Mouse (Mus musculus) lung, adult 2 months (tissue): ENCODE results near the gene Fam69a. TPM values are rescaled to one million over a fixed set of nuclear protein-coding genes. Genes with fewer than 3 reads are reported as not detected.
"Not testable (repeated sequence)": the region's sequence is repeated elsewhere in the genome, so short reads cannot be mapped to it uniquely, and the experiment has no call there.

Experiments
- DNase-seq: peaks from one replicate; pipeline ENCODE4 v3.0.0; 2022
- H3K4me1 ChIP-seq: fragments of 200-500 bp; 2 replicates; pipeline ENCODE4 v1.6.1; 2011; ENCODE audit warnings: low read length; ENCODE audit not compliant: control insufficient read depth, insufficient read depth
- H3K4me3 ChIP-seq: fragments of 200-500 bp; replicated peaks from 2 replicates; pipeline ENCODE3; 2011; ENCODE audit warnings: low read depth, mild to moderate bottlenecking, control low read depth, low read length; ENCODE audit errors: extremely low read depth
- CTCF ChIP-seq: fragments of 200-500 bp; IDR thresholded peaks from 2 replicates; pipeline ENCODE4 v1.5.1; 2011; ENCODE audit warnings: mild to moderate bottlenecking, low read length, control low read depth; ENCODE audit not compliant: insufficient read depth
- POLR2A ChIP-seq: fragments of 200-500 bp; IDR thresholded peaks from 2 replicates; pipeline ENCODE4 v1.6.1; 2011; ENCODE audit warnings: low read depth, mild to moderate bottlenecking, control low read depth, low read length, borderline replicate concordance; ENCODE audit errors: extremely low read depth
- WGBS: fragments of 180-500 bp; shearing (Covaris S2); methylation state at CpG from one replicate; pipeline ENCODE4 v1.1.7; 2018; 5-methylcytosine and 5-hydroxymethylcytosine counted together
- polyA plus RNA-seq: library from polyadenylated mRNA; depleted of rRNA; stranded (reverse); fragments of >200 nt; gene quantifications from 2 replicates; pipeline ENCODE4 v1.2.3, GENCODE M21; 2012; rRNA removed

The Fam69a gene
- 1.6 and 4.4 TPM in 2 replicates for polyA plus RNA-seq

GRCm38 (mm10) chr5:107986967-107987834 is at the start of gene Fam69a:
Gene Fam69a (minus strand): TSS chr5:107987085.
- under 1% methylated on average over 90 of the region's 91 CpGs for WGBS
- peak; percentile 67 for DNase-seq
- peak; percentile 32; the same call in 1 of the 2 replicates for TF ChIP-seq POLR2A
- TF ChIP-seq CTCF: no peak
- Histone ChIP-seq H3K4me3 (peak within 1 kb of the TSS; percentile 79), H3K4me1 (no peaks in the 10 kb centered on the region; the same call in 1 of the 2 replicates)

- no peaks in the 10 kb centered on the region for H3K4me1 ChIP-seq
- no peak for DNase-seq
- TF ChIP-seq POLR2A: no peak
- TF ChIP-seq CTCF: no peak
- WGBS: 34% methylated on average over 2 of the region's 2 CpGs
- H3K4me3 ChIP-seq: no peak overlapping the region
These were observed 48.6 kb upstream of the Fam69a start for GRCm38 (mm10) chr5:108035523-108035922.

- H3K4me1 ChIP-seq: no peaks in the 10 kb centered on the region
- no peak overlapping the region for H3K4me3 ChIP-seq
- DNase-seq: no peak
- 23% methylated on average over 4 of the region's 4 CpGs for WGBS
- TF ChIP-seq CTCF (peak; percentile 42; the same call in 1 of the 2 replicates), POLR2A (no peak)
These were observed 47.3 kb upstream of the Fam69a start for GRCm38 (mm10) chr5:108034194-108034593.

GRCm38 (mm10) chr5:108031267-108031666 is 44.4 kb upstream of the Fam69a start:
- Histone ChIP-seq H3K4me3 (no peak overlapping the region), H3K4me1 (no peaks in the 10 kb centered on the region)
- 86% methylated on average over 4 of the region's 4 CpGs for WGBS
- no peak for DNase-seq
- TF ChIP-seq POLR2A (no peak), CTCF (no peak)

- WGBS: 55% methylated on average over 2 of the region's 2 CpGs
- TF ChIP-seq POLR2A (no peak), CTCF (no peak)
- DNase-seq: no peak
- Histone ChIP-seq H3K4me3 (no peak overlapping the region), H3K4me1 (no peaks in the 10 kb centered on the region)
These were observed 43.1 kb upstream of the Fam69a start for GRCm38 (mm10) chr5:108029968-108030367.

- H3K4me1 ChIP-seq, DNase-seq: not testable (repeated sequence)
- WGBS: 85% methylated on average over 7 of the region's 7 CpGs
These were observed 42.1 kb upstream of the Fam69a start for GRCm38 (mm10) chr5:108028797-108029536.

GRCm38 (mm10) chr5:108028230-108028629 is 41.3 kb upstream of the Fam69a start:
- no peak for DNase-seq
- H3K4me1 ChIP-seq: no peaks in the 10 kb centered on the region
- TF ChIP-seq POLR2A: no peak
- no peak for TF ChIP-seq CTCF
- H3K4me3 ChIP-seq: no peak overlapping the region
- WGBS: 79% methylated on average over 4 of the region's 4 CpGs

More at GRCm38 (mm10) chr5:108028797-108029536, 42.1 kb upstream of the Fam69a start:
- not testable (repeated sequence) for H3K4me3 ChIP-seq

- DNase-seq: no peak
- TF ChIP-seq POLR2A (no peak), CTCF (no peak)
- 78% methylated on average over 3 of the region's 3 CpGs for WGBS
These were observed 34.5 kb upstream of the Fam69a start for GRCm38 (mm10) chr5:108021346-108021745.

GRCm38 (mm10) chr5:108019367-108019766 is 32.5 kb upstream of the Fam69a start:
- no peak for TF ChIP-seq CTCF
- TF ChIP-seq POLR2A: no peak
- H3K4me3 ChIP-seq: no peak overlapping the region
- WGBS: 24% methylated on average over 2 of the region's 2 CpGs
- H3K4me1 ChIP-seq: no peaks in the 10 kb centered on the region
- DNase-seq: no peak

More at GRCm38 (mm10) chr5:108021346-108021745, 34.5 kb upstream of the Fam69a start:
- Histone ChIP-seq H3K4me1 (no peaks in the 10 kb centered on the region), H3K4me3 (no peak overlapping the region)
